Mouse (Mus musculus) right cerebral cortex, postnatal 14 days (tissue): ENCODE measurements around the gene Kmt5b.

Experiments
- DNase-seq: peaks from one replicate; pipeline ENCODE4 v3.0.0; 2022

The Kmt5b gene

DNA sequence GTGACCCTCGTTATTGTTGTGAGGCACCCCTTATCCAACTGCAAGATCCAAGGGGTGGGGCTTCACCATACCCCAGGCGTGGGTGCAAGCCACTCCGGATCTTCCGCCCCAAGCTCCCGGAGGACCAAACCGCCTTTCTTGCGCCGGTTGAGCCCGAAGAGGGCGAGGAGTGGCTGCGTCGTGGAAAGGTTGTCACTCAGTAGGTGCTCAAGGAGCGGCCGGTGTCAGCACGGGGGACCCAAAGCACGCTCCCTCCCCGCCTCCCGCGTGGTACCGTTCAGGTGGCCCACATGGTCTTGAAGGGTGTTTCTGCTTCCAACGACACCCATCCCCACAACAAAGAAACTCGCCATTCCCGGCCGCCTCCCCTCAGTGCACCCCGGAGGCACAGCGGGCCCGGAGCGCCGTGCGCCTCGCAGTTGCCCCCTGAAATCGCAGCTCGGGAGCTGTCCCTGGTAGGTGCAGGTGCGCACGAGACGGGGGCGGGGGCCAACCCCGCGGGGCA, at the start of gene Kmt5b:
Gene Kmt5b (plus strand): TSS at position 146 of the 505 bp plus-strand sequence.
- no peak for DNase-seq

DNA sequence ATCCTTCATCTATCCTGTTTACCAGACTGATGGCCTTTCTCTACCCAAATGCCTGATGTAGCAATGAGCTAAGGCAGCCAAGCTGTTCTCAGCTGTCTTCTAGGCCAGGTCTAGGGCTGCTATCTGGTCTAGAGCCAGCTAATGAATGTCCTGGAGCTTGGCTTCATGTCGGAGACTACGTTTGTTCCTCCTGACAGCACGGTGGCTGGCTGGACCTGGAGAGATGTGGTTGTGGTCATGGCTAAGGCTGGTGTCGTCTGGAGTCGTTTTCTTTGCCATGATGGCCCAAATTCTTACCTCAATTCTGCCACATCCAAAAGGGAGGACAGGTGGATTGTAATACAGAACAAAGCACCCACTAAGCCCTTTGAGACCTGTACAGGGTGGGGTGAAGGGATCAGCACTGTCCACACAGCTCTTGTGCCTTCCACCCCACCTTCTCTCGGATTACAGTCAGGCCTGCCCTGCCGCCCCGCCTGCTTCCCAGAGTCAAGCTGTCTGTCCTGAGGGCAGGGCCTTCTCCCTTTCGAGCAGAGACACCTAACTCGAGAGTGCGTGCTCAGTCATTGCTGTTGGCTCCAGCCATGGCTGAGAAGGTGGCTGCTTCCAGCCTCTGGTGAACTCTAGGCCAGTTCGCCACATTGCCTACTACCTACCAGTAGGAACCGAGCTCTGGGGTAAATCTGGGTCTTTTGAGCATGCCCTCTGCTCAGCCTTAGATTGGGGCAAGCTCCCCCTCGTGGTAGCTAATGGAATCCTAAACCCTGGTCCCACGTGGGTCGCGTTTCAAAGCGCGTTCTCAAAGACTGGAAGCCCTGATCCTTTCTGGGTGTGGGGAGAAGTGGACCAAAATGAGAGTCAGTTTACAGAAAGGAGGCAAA, 48.5 kb upstream of the Kmt5b start:
- peak; percentile 71 for DNase-seq

DNA sequence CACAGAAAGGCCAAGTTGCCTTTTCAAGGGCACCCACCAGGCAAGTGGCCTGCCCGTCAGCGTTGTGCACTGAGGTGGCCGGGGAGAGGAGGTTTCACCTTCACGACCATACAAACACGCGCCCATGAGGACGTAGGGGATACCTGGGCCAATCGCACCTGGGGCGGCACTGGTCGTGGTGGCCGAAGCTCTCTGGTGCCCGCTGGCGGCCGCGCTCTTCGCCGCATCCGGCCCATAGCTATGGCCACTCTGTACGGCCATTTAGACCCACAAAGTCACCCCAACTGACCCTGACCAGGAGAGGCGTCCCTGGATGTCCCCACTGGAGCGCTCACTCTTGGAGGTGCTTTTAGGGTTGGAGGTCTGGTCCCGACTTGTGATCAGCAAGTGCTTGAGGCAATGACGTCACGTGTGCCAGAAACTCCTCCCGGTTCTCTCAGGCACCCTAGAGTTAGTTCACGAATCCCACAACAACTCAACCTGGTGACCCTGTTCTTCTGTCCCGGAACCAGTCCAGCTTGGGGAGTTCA, 47.8 kb upstream of the Kmt5b start:
- DNase-seq = peak; percentile 53

DNA sequence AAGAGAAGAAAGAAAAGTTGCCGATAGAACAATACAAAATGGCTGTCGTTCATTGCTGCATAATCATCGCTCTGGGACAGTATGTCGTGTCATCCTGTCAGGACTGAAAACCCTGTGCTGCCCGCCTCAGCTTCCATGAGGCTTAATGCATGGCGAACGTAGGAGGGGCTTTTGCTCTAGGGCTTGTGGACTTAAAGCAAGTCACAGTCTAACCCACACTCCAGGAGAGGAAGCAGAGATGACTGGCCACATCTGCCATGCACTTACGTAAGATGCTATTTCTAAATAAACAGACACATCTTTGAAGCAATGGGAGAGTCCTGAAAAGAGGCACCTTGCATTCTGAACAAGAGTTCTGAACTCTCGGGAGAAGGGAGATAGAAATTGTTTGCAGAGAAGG, 44.1 kb upstream of the Kmt5b start:
- DNase-seq = no peak

DNA sequence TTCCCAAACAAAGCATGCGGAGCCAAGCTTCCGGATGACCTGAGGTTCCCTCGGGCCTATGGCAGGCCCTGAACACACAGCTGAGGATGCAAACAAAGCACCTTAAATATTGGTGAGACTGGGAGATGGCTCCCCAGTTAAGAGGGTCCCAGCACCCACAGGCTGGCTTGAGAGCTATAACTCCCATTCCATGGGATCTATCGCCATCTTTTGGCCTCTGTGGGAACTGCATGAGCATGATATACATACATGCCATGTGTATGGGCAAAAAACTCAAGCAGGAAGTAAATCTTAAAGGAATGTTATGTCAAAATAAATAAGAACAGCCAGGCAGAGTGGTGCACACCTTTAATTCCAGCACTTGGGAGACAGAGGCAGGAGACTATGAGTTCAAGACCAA, 43.3 kb upstream of the Kmt5b start:
- DNase-seq = peak; percentile 42

DNA sequence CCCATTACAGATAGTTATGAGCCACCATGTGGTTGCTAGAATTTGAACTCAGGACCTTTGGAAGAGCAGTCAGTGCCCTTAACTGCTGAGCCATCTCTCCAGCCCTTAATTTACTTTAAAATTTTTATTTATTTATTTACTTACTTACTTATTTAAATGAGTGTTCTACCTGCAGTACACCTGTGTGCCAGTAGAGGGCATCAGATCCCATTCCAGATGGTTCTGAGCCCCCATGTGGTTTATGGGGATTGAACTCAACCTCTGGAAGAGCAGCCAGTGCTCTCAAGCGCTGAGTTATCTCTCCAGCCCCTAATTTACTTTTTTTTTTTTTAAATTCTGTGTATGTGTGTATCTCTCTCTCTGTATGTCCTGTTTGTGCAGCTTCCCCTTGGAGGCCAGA, 42.4 kb upstream of the Kmt5b start:
- peak; percentile 60 for DNase-seq

DNA sequence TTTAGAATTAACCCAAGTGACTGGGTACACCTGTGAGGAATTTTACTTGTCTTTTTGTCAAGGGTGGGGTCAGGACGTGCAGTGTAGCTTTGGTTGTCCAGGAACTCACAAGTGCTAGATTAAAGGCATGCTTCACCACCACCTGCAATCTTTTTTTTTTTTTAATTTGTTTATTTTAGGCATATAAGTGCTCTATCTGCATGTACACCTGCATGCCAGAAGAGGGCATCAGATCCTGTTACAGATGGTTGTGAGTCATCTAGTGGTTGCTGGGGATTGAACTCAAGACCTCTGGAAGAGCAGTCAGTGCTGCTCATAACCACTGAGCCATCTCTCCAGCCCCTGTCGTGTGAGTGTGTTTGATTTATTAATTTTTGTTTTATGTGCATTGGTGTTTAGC, 38.3 kb upstream of the Kmt5b start:
- no peak for DNase-seq

DNA sequence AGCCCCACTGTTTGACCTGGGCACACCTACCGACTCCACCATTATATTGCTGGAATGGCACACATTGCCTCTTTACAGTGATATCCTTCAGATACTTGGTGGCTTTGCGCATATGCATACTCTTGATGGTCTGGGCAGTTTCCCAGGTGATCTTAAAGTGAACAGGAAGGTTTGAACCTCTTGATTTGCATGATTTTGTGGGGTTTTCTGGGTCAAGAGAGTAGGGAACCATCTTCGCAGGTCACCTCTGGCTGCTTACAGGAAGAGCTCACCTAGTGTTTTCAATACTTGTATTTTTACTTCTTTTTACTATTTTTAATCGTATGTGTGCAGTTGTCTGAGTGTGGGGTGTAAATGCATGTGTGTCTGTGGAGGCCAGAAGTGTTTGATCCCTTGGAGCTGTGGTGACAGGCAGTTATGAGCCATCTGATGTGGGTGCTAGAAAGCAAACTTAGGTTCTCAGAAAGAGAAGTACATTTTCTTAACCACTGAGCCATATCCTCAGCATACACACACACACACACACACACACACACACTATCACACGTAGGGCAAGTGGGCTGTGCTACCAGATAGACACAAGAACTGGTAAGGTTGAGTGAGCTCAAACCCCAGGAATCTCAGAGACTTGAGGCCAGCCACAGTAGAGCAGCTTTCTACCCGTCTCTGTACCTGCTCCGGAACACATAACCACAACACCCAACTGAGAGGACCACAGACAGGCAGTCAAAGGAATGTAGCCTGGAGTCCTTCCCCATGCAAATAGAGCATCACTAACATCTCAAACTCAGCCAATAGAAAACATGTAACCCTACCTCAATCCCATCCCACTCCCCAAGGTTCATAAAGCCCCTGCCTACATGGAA, 36.2 kb upstream of the Kmt5b start:
- no peak for DNase-seq

DNA sequence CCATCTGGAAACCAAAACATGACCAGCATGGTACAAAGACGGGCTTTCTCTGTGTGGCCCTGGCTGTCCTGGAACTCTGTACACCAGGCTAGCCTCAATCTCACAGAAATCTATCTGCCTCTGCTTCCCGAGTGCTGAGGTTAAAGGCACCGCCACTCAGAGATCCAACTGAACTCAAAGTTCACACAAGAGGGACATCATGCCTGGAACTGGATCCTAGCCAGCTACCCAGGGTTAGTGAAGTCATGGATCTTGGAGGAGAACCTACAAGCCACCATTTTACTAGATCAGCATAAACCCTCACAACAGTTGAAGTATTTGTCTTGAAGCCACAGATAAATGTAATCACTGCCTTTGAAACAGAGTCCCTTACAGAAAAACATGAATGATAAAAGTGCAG, 31.2 kb upstream of the Kmt5b start:
- DNase-seq = no peak

DNA sequence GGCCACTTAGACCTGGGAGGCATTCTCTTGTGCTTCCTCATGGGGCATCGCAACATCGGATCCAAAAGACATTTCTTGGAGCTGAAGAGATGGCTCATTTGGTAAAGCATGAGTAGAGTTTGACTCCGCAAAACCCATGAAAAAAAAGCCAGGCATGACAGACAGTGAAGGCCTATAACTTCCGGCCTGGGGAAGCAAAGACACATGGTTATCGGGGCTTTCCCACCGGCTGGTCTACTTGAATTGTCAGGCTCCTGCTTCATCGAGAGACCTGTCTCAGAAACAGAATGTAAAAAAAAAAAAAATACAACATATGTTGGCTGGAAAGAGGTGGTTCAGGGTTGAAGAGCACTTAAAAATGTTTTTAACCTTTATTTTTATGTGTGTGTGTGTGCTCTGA, 27.6 kb upstream of the Kmt5b start:
- no peak for DNase-seq

DNA sequence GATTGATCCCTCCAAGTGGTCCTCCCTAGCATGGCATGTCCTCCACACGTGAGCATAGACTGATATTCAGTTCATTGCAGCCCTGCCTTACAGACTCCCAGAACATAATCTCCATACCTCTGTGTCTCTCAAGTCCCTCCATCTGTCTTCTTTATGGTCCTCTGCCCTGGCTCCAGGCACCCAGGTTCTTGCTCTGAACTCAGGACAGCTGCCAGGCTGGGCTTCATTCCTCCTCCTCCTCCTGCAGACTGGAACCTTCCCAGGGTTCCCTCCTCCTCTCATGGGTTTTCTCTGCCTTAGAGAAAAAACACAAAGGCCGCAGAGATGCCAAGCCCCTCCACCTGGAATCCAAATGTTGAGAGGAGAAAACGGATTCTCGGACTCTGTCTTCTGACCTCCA, 24.5 kb upstream of the Kmt5b start:
- DNase-seq = no peak

DNA sequence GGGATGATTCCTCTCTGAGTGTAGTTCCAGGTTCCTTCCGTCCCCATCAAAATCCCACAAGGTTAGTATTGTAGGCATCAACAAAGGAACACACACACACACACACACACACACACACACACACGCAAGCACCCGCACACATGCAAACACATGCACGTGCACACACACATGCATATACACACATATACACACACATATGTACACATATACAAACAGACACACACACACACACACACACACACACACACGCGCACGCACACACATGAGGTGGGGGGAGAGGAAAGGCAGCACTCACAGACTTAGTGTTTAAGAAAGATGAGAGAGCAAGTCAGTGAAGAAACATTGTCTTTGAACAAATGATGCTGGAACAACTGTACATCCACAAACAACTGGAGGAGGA, 23.9 kb upstream of the Kmt5b start:
- no peak for DNase-seq

DNA sequence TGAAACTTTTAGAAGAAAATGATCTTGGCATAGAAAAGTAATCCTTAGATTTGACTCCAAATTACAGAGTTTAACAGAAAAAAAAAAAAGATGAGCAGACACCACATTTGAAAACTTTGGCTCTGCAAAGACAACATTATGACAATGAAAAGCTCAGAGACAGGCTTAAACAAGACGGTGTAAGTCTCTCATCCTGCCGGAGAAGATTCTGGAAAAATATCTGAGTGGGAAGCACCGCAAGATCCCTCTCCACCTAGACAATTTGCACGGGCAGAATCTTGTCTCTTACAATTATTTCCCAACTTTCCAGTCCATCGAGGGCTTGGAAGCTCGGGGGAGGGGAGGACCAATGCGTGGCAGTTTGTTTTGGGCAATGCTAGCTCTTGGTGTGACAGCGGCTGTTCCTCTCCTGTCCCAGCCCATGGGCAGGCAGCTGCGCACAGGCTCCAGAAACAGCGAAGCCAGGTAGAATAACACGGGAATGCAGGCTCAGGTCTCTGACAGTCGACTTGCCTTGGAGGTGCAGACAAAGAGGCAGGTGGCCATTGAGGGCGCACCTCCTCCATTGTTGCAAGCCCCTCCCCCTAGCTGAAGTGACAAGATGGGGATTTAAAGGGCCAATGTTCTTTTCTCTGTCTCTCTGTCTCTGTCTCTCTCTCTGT, 23.2 kb upstream of the Kmt5b start:
- DNase-seq = peak; percentile 28

DNA sequence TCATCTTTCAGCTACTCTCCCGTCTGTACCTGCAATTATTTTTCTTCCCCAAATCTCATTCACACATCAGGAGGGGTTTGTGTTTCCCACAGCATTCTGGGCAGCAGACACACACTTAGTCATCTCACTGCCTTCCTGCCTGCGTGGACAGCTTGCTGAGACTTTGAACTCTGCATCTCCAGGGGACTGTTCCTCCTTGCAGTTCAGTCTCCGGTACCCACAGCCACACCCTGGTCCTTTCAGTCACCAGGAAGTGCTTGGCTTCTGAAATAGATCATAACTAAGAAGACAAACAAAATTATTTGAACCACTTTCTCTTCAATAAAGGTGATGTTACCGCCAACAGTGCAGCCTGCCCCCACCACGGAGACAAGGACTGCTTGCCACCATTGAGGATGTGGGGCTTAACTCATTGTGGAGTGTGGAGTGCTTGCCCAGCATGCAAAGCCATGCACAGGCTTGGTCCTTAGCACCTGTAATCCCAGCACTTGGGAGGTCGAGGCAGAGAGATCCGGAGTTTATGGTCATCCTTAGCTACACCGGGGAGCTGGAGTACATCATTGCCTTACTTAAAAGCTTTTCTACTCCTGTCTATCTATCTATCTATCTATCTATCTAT, 14.5 kb upstream of the Kmt5b start:
- DNase-seq = no peak

DNA sequence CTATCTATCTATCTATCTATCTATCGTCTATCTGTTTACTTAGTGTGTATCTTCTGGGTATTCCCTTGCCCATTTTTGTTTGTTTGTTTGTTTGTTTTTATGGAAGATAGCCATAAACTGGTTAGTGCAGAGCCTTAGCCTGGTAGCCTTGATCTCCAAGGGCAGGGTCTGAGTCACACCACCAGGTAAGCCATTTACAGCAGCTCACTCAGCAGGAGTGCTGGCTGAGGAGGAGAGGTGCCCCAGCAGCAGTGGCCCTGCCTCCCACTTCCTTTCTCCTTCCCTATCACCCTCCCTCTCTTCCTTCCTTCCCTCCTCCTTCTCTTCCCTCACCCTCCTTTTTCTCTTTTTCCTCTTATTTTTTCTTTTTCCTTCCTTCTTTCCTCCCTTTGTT, 14.0 kb upstream of the Kmt5b start:
- DNase-seq = no peak

DNA sequence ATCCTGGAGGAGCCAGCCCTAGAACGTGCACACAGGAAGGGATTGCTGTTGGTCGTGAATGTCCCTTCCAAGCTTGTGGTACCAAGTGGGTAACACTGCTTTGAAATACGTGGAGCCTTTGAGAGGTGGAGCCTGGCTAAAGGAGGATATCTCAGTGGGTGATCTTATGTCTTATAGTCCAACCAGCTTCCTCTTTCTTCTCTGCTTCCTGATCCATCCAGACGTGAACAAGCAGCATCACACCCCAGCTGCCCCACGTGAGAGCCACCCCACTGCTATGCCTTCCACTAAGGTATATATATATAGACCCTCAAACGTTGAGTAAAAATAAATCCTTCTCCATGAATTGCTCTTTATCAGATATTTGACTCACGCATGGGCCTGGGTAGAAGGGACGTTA, 13.5 kb upstream of the Kmt5b start:
- DNase-seq = no peak

DNA sequence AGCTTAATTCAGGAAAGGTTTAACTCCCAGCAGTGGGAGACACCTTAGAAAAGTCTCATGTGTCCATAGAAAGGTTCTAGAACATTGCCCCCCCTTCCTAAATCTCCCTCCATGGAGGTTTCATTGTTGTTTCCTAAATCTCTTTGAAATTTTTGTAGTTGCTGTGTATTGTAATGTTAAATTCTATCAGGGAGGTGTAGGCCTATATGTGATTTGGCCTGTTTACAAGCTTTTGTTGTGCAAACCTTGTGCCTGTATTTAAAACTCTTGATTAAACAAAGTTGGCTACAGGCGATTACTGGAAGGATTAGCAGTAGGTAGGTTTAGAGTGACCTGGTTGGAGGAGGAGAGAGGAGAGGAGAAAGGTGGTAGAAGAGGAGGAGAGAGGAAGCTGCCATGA, 9.4 kb upstream of the Kmt5b start:
- DNase-seq = no peak

DNA sequence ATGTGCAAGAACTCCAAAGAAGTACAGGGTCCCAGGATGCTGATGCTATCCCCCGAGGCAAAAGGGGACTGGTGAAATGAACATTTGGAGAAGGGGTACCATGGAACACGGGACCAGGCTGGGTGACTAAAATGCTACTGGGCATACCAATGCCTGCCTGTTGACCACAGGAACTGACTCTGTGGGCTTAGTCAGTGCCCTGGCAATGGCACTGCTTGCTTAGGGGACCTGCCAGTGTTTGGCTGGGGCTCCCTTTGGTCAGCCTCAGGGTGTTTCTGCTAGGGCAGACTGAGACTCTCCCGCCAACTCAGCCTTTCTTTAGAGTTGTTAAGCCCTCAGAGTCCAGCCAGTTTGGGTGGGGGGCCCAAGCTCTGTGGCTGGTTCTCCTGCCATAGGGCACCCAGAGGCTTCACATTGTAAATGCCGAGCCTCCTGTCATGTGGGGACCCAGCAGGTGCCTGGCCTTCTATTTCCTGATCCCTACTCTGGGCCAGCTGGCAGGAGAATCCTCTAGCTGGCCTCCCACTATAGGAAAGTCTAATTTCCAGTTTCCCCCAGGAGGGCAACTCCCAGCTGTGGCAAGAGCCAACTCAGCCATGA, 1.9 kb upstream of the Kmt5b start:
- no peak for DNase-seq

DNA sequence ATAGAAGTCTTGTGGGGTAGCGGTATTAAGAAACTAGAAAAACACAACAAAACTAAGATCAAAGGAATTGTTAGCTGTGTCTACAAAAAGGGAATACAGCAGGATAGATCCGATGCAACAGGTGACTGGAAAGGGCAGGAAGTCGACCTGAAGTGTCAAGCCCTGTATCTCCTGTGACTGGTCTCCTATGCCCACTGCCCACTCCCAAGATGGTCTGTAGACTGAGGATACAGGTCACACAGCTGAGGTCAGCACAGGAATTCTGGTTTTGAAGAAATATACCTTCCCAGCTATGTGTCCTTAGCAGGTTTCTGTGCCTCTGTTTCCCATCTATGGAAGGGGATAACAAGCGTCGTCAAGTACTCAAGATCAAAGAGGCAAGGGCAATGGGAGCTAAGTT, 843 bp upstream of the Kmt5b start:
- no peak for DNase-seq

DNA sequence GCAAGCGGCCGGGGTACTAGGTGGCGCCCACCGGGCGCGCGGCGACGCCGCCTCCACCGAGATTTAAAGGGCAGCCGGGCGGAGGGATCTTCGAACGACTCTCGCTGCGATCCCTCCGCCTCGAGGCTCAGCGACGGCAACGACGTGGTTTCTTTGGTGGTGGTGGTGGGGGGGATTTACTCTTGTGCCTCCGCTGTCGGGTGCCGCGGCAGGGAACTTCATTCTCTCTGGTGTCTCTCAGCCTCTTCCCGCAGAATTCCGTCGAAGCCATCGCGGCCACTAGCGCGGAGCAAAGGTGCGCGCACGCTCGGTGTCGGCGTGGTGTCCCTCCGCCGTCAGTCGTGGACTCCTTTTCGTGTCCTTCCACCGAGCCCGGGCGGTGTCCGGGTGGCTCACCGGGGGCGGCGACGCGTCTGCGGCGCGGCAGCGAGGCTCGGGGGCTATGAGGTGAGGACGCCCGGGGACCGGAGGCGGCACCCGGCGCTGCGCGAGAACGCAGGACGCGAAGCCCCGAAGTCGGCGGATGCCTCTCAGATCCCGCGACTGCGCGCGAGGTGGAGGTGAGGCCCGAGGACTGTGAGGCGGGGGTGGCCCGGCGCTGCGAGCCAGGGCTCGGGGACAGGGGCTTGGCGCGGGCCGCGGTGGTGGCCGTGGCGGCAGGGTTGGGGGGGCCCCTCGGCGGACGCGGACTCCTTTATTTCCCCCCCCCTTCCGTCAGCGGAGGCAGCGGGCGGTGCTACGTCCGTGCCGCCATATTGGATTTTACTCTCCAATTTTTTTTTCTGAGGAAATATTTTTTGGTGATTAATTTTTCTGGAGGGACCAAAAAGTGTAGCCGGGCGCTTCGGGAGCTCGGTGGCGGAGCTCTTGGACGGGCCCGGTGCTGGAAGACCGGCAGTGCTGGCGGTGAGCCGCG, 818 bp downstream of the Kmt5b start:
- peak; percentile 89 for DNase-seq
